Mouse (Mus musculus) c-Kit-positive CD71-positive TER-119-negative erythroid progenitor cells, embryonic 14.5 days (primary cell): ENCODE results near the gene Dcaf8.

Experiments
- DNase-seq: peaks from one replicate; pipeline ENCODE4 v3.0.0-alpha.2; 2013; ENCODE audit warnings: low read depth

Gene Dcaf8

GRCm38 (mm10) chr1:172148279-172148954 lies 533 bp downstream of the Dcaf8 start:
- DNase-seq: peak; percentile 71

GRCm38 (mm10) chr1:172148955-172149815 lies 1.3 kb downstream of the Dcaf8 start:
- peak; percentile 62 for DNase-seq

- no peak for DNase-seq
These were observed 6.7 kb downstream of the Dcaf8 start for GRCm38 (mm10) chr1:172154536-172154935.

- DNase-seq: no peak
These were observed 7.6 kb downstream of the Dcaf8 start for GRCm38 (mm10) chr1:172155518-172155917.

- DNase-seq: no peak
These were observed 12.1 kb downstream of the Dcaf8 start for GRCm38 (mm10) chr1:172159970-172160369.

- DNase-seq: no peak
These were observed 12.6 kb downstream of the Dcaf8 start for GRCm38 (mm10) chr1:172160508-172160907.

GRCm38 (mm10) chr1:172162009-172162408 lies 14.1 kb downstream of the Dcaf8 start:
- no peak for DNase-seq

- DNase-seq: no peak
These were observed 15.1 kb downstream of the Dcaf8 start for GRCm38 (mm10) chr1:172162959-172163358.

GRCm38 (mm10) chr1:172167911-172168310 lies 20.0 kb downstream of the Dcaf8 start:
- DNase-seq: no peak

GRCm38 (mm10) chr1:172169809-172170208 lies 21.9 kb downstream of the Dcaf8 start:
- no peak for DNase-seq

GRCm38 (mm10) chr1:172172381-172172780 lies 24.5 kb downstream of the Dcaf8 start:
- DNase-seq: no peak

- no peak for DNase-seq
These were observed 25.3 kb downstream of the Dcaf8 start for GRCm38 (mm10) chr1:172173181-172173580.

- no peak for DNase-seq
These were observed 29.9 kb downstream of the Dcaf8 start for GRCm38 (mm10) chr1:172177791-172178190.

- DNase-seq: no peak
These were observed 31.2 kb downstream of the Dcaf8 start for GRCm38 (mm10) chr1:172179102-172179501.

- no peak for DNase-seq
These were observed 33.0 kb downstream of the Dcaf8 start for GRCm38 (mm10) chr1:172180881-172181280.

GRCm38 (mm10) chr1:172181777-172182176 lies 33.9 kb downstream of the Dcaf8 start:
- no peak for DNase-seq

- DNase-seq: no peak
These were observed 35.2 kb downstream of the Dcaf8 start for GRCm38 (mm10) chr1:172183056-172183455.

- no peak for DNase-seq
These were observed 36.0 kb downstream of the Dcaf8 start for GRCm38 (mm10) chr1:172183915-172184314.

GRCm38 (mm10) chr1:172186401-172187289 lies 38.8 kb downstream of the Dcaf8 start:
- no peak for DNase-seq

GRCm38 (mm10) chr1:172188891-172189290 lies 41.0 kb downstream of the Dcaf8 start:
- no peak for DNase-seq

- DNase-seq: no peak
These were observed 43.7 kb downstream of the Dcaf8 start for GRCm38 (mm10) chr1:172191578-172191977.

GRCm38 (mm10) chr1:172192217-172192616 lies 44.3 kb downstream of the Dcaf8 start:
- DNase-seq: no peak
